Mouse (Mus musculus): ENCODE data around the gene Gm4846. TPM values are rescaled to one million over a fixed set of nuclear protein-coding genes. Genes with fewer than 3 reads are reported as not detected.
"Not testable (repeated sequence)": the region's sequence is repeated elsewhere in the genome, so short reads cannot be mapped to it uniquely, and the experiment has no call there.

Gm4846 gene
- polyA plus RNA-seq (2012), result not detected in 2 replicates

DNA sequence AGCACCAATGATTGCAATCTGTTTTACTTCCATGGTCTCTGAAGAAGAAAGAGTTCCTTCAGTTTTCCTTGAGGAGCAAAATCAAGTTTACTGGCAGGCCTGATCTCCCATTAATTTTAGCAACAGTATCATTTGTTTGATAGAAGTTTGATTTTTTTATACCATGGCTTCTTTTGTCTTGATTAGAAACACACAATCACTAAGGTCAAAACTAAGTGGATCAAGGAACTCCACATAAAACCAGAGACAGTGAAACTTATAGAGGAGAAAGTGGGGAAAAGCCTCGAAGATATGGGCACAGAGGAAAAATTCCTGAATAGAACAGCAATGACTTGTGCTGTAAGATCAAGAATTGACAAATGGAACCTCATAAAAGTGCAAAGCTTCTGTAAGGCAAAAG is at the start of gene Gm4846:
Gene Gm4846, minus strand, starts transcription at position 101 of the 400 bp plus-strand sequence.
- TF ChIP-seq GATA1 (IDR thresholded peaks at IDR 0.05; ENCODE audit: low read length), result not testable (repeated sequence)

DNA sequence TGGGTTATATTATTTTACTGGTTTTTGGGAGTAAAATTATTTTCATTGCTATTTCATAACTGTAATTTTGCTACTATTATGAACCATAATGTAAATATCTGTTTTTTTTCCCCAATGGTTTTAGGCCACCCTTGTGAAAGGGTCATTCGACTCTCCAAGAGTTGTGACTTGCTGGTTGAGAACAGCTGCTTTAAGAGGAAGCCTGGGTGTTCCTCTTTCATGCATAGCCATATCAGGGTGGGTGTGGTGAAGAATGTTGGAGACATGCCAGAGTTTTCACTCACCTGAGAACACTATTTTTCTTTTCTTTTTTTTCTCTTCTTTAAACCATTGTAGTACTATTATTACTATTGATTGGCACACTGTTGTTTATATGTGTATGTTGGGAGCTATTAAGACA is 19.2 kb upstream of the Gm4846 start:
- no peak for TF ChIP-seq GATA1 (IDR thresholded peaks at IDR 0.05; ENCODE audit: low read length)

GRCm38 (mm10) chr1:166479503-166479902 is 17.9 kb downstream of the Gm4846 start:
- TF ChIP-seq GATA1 (IDR thresholded peaks at IDR 0.05; ENCODE audit: low read length), result no peak

GRCm38 (mm10) chr1:166467172-166467571 is 30.2 kb downstream of the Gm4846 start:
- no peak for TF ChIP-seq GATA1 (IDR thresholded peaks at IDR 0.05; ENCODE audit: low read length)

GRCm38 (mm10) chr1:166462544-166462943 is 34.8 kb downstream of the Gm4846 start:
- TF ChIP-seq GATA1 (IDR thresholded peaks at IDR 0.05; ENCODE audit: low read length), result no peak

- no peak for TF ChIP-seq GATA1 (IDR thresholded peaks at IDR 0.05; ENCODE audit: low read length)
Measured at GRCm38 (mm10) chr1:166441992-166442391, 55.4 kb downstream of the Gm4846 start.

GRCm38 (mm10) chr1:166439426-166439825 is 58.0 kb downstream of the Gm4846 start:
- TF ChIP-seq GATA1 (IDR thresholded peaks at IDR 0.05; ENCODE audit: low read length), result no peak

Other genes with a start within 250 kb of the Gm4846 start
- not detected in 2 replicates for gene Ildr2, start 243.4 kb downstream of the Gm4846 start, polyA plus RNA-seq (2012)
- gene Tada1, start 118.5 kb downstream of the Gm4846 start, polyA plus RNA-seq (2012), result 12.7 and 17.4 TPM in 2 replicates
- gene Pogk, start 87.7 kb downstream of the Gm4846 start, polyA plus RNA-seq (2012), result not detected in 2 replicates
- not detected in 2 replicates for gene Gm4847, start 150.1 kb upstream of the Gm4846 start, polyA plus RNA-seq (2012)
- gene Fmo9, start 184.3 kb upstream of the Gm4846 start, polyA plus RNA-seq (2012), result not detected in 2 replicates